Mouse (Mus musculus) embryonic facial prominence, embryonic 15.5 days (tissue): ENCODE results near the gene Gtpbp3. TPM values are rescaled to one million over a fixed set of nuclear protein-coding genes. Genes with fewer than 3 reads are reported as not detected.
A peak's percentile ranks its signal among the peaks of the same experiment; 100 is the strongest.

ENCODE experiments used
- ATAC-seq: fragments of 200-750 bp; cut with Nextera tagmentation; 2 replicates; pipeline ENCODE4 v1.8.0; 2017; ENCODE audit warnings: low read depth, moderate TSS enrichment; ENCODE audit not compliant: insufficient number of reproducible peaks, low FRiP score, low TSS enrichment
- H3K27ac ChIP-seq: fragments of 300-500 bp; sonication (generic); replicated peaks from 2 replicates; pipeline ENCODE4 v1.5.1; 2015; ENCODE audit warnings: mild to moderate bottlenecking, inconsistent platforms
- H3K27me3 ChIP-seq: fragments of 300-500 bp; sonication (generic); 2 replicates; pipeline ENCODE4 v1.6.1; 2015; ENCODE audit warnings: inconsistent platforms
- H3K36me3 ChIP-seq: fragments of 300-500 bp; sonication (generic); 2 replicates; pipeline ENCODE4 v1.6.1; 2015; ENCODE audit warnings: mild to moderate bottlenecking, inconsistent platforms
- H3K4me1 ChIP-seq: fragments of 300-500 bp; sonication (generic); 2 replicates; pipeline ENCODE4 v1.6.1; 2015; ENCODE audit warnings: inconsistent platforms
- H3K4me2 ChIP-seq: fragments of 300-500 bp; sonication (generic); replicated peaks from 2 replicates; pipeline ENCODE4 v1.6.1; 2015; ENCODE audit warnings: mild to moderate bottlenecking, inconsistent platforms
- H3K4me3 ChIP-seq: fragments of 300-500 bp; sonication (generic); replicated peaks from 2 replicates; pipeline ENCODE4 v1.5.1; 2015; ENCODE audit warnings: mild to moderate bottlenecking, inconsistent platforms
- H3K9ac ChIP-seq: fragments of 300-500 bp; sonication (generic); 2 replicates; pipeline ENCODE4 v1.6.1; 2015; ENCODE audit warnings: inconsistent platforms
- H3K9me3 ChIP-seq: fragments of 300-500 bp; sonication (generic); replicated peaks from 2 replicates; pipeline ENCODE4 v1.6.1; 2016; ENCODE audit warnings: inconsistent platforms
- WGBS: fragments of 180-500 bp; shearing (Covaris S2); methylation state at CpG from one replicate; pipeline ENCODE4 v1.1.7; 2015; 5-methylcytosine and 5-hydroxymethylcytosine counted together
- polyA plus RNA-seq: library from polyadenylated mRNA; unstranded; fragments of >200 nt; fragmentation: Nextera tagmentation; extraction: Ambion mirVana; gene quantifications from 2 replicates; pipeline ENCODE4 v1.2.1, GENCODE M21; 2015

The Gtpbp3 gene
- polyA plus RNA-seq, 1 experiment from 2014 or later, result 17.3 TPM

DNA sequence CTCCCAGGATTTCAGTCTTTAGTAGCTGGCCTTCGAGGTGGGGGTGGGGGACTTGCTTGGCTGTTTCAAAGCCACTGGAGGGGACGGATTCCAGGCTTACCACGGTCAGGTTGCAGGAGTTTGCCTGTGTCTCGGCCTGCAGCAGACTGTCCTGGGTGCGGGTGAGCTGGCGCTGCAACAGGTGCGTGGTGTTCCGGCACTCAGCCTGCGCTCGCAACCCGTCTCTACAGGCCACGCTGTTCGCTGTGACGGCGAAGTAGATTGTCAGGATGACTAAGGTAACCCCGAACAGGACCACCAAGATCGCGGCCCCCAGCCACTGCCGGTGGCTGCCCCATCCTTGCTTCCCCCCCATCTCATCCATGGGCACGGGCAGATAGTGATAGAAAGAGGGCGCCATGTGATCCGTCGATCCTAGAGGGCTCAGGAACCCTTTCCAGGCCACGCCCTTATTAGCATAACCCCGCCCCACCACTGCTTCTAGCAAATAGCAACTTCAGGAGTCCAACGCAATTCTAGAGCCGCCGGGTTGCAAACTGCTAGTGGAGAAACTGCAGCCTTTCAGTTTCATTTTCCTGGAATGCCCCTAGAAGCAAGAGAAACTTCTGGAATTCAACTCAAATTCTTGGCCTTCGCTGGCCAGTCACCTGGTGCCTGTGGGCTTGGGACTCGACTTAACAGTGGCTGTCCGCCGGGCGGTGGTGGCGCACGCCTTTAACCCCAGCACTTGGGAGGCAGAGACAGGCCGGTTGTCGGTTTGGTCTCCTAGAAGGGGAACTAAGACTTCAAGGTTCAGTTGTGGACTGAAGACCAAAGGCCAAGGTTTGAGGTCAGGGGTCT is 49.3 kb downstream of the Gtpbp3 start, which contains the start of gene Bst2:
Bst2 (minus strand) TSS at position 429 of the 840 bp plus-strand sequence.
- Histone ChIP-seq H3K9ac (peak within 1 kb of the TSS; percentile 43; the same call in 1 of the 2 replicates), H3K4me1 (peaks cover 13% of the 10 kb centered on the region), H3K36me3 (no peaks in the 10 kb centered on the region), H3K27ac (peak within 1 kb of the TSS; percentile 61), H3K4me2 (peak within 1 kb of the TSS; percentile 62), H3K27me3 (no peaks in the 10 kb centered on the region; the same call in 1 of the 2 replicates), H3K9me3 (no peaks in the 10 kb centered on the region), H3K4me3 (peak within 1 kb of the TSS; percentile 47)
- ATAC-seq, result peak; percentile 81; the same call in 1 of the 2 replicates
- 2% methylated on average over 37 of the region's 37 CpGs for WGBS

- Histone ChIP-seq H3K27me3 (no peaks in the 10 kb centered on the region), H3K9me3 (no peaks in the 10 kb centered on the region), H3K36me3 (peaks cover 21% of the 10 kb centered on the region), H3K4me1 (peaks cover 15% of the 10 kb centered on the region), H3K27ac (peak within 1 kb of the TSS; percentile 51; the same call in 1 of the 2 replicates), H3K4me2 (peak within 1 kb of the TSS; percentile 75), H3K9ac (peak within 1 kb of the TSS; percentile 94), H3K4me3 (peak within 1 kb of the TSS; percentile 98)
- peak; percentile 96 for ATAC-seq
- WGBS, result under 1% methylated on average over 54 of the region's 55 CpGs
These were observed 54.9 kb downstream of the Gtpbp3 start, which contains the start of gene Mvb12a for GRCm38 (mm10) chr8:71542632-71543343. Gene Mvb12a (plus strand): TSS chr8:71542922.

DNA sequence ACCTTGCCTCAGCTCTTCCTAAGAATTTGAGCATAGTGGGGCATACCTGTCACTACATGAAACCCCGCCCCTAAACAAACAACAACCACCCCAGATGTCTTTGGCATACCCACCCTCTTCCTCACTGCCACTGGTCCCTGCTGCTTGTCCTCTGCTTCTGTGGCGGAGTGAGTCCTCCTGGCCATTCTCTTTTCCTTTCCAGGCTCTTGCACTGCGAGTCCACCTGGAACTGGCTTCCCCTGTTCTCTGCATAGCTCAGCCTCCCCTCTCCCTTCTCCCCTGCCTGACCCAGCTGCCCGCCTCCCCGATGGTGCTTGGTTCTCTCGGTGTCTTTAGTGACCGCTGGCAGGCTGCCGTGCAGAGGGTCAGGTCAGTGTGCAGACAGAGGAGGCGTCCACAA is 55.9 kb downstream of the Gtpbp3 start:
- H3K4me3 ChIP-seq, result peak overlapping the region; percentile 98
- no peak for ATAC-seq
- no peak overlapping the region for H3K27ac ChIP-seq
- H3K27me3 ChIP-seq, result no peaks in the 10 kb centered on the region
- peak overlapping the region; percentile 75 for H3K4me2 ChIP-seq
- H3K4me1 ChIP-seq, result peaks cover 10% of the 10 kb centered on the region
- 87% methylated on average over 9 of the region's 9 CpGs for WGBS
- H3K9ac ChIP-seq, result no peak overlapping the region; the same call in 1 of the 2 replicates
- H3K36me3 ChIP-seq, result peaks cover 30% of the 10 kb centered on the region
- no peaks in the 10 kb centered on the region for H3K9me3 ChIP-seq

DNA sequence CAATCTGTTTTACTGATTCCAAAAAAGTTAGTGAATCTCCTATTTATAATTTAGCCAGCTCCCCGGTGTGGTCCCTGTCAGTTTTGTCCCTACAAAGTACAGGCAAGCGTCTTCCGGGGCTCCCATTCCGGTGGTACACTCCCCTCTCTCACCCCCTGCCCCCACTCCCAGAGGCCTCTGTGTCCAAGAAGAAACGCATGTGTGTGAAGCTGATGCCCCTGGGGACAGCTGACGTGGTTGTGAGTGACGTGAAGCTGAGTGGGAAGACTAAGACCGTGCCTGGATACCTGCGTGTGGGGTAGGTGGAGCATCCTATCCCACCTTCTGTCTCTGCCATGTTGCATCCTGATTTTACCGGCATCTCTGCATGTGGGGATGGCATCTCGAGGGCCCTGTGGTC is 57.1 kb downstream of the Gtpbp3 start:
- Histone ChIP-seq H3K9ac (no peak overlapping the region), H3K36me3 (peaks cover 31% of the 10 kb centered on the region), H3K4me1 (peaks cover 10% of the 10 kb centered on the region), H3K27ac (no peak overlapping the region), H3K27me3 (no peaks in the 10 kb centered on the region), H3K4me2 (no peak overlapping the region), H3K9me3 (no peaks in the 10 kb centered on the region), H3K4me3 (no peak overlapping the region)
- 77% methylated on average over 11 of the region's 11 CpGs for WGBS
- ATAC-seq, result no peak

- Histone ChIP-seq H3K4me3 (no peak overlapping the region), H3K4me2 (no peak overlapping the region), H3K27ac (no peak overlapping the region), H3K9me3 (no peaks in the 10 kb centered on the region), H3K9ac (no peak overlapping the region), H3K36me3 (peaks cover 31% of the 10 kb centered on the region), H3K27me3 (no peaks in the 10 kb centered on the region), H3K4me1 (peaks cover 10% of the 10 kb centered on the region)
- ATAC-seq, result no peak
- WGBS, result 82% methylated on average over 7 of the region's 7 CpGs
These were observed 59.7 kb downstream of the Gtpbp3 start for GRCm38 (mm10) chr8:71547590-71547989.

Other genes with a start within 250 kb of the Gtpbp3 start
- 24.0 and 27.0 TPM in 2 replicates for gene Myo9b, start 215.4 kb upstream of the Gtpbp3 start, polyA plus RNA-seq
- gene Haus8, start 215.2 kb upstream of the Gtpbp3 start, polyA plus RNA-seq, result 47.2 and 48.6 TPM in 2 replicates
- 100 and 121 TPM in 2 replicates for gene Use1, start 121.3 kb upstream of the Gtpbp3 start, polyA plus RNA-seq
- 7.1 and 8.5 TPM in 2 replicates for gene Ocel1, start 116.8 kb upstream of the Gtpbp3 start, polyA plus RNA-seq
- gene Nr2f6, start 106.1 kb upstream of the Gtpbp3 start, polyA plus RNA-seq, result 59.0 and 61.2 TPM in 2 replicates
- gene Ushbp1, start 92.3 kb upstream of the Gtpbp3 start, polyA plus RNA-seq, result 11.6 and 12.7 TPM in 2 replicates
- gene Babam1, start 91.2 kb upstream of the Gtpbp3 start, polyA plus RNA-seq, result 96.7 and 106 TPM in 2 replicates
- 33.1 and 33.7 TPM in 2 replicates for gene Ankle1, start 82.1 kb upstream of the Gtpbp3 start, polyA plus RNA-seq
- gene Abhd8, start 24.4 kb upstream of the Gtpbp3 start, polyA plus RNA-seq, result 73.2 and 77.0 TPM in 2 replicates
- gene Mrpl34, start 23.1 kb upstream of the Gtpbp3 start, polyA plus RNA-seq, result 115 and 122 TPM in 2 replicates
- 105 and 112 TPM in 2 replicates for gene Dda1, start 18.9 kb upstream of the Gtpbp3 start, polyA plus RNA-seq
- gene Ano8, start 2.1 kb upstream of the Gtpbp3 start, polyA plus RNA-seq, result 3.0 and 3.7 TPM in 2 replicates
- gene Plvap, start 23.6 kb downstream of the Gtpbp3 start, polyA plus RNA-seq, result 61.4 and 62.8 TPM in 2 replicates
- gene Ccdc194, start 37.6 kb downstream of the Gtpbp3 start, polyA plus RNA-seq, result 2.4 and 3.0 TPM in 2 replicates
- 34.8 and 35.5 TPM in 2 replicates for gene Bst2, start 49.4 kb downstream of the Gtpbp3 start, polyA plus RNA-seq
- 86.8 and 92.9 TPM in 2 replicates for gene Mvb12a, start 54.8 kb downstream of the Gtpbp3 start, polyA plus RNA-seq
- 1.2 and 1.7 TPM in 2 replicates for gene Tmem221, start 70.8 kb downstream of the Gtpbp3 start, polyA plus RNA-seq
- gene Nxnl1, start 78.5 kb downstream of the Gtpbp3 start, polyA plus RNA-seq, result 0.13 and 0.18 TPM in 2 replicates
- gene Slc27a1, start 80.8 kb downstream of the Gtpbp3 start, polyA plus RNA-seq, result 51.1 and 55.7 TPM in 2 replicates
- gene Pgls, start 104.1 kb downstream of the Gtpbp3 start, polyA plus RNA-seq, result 220 and 229 TPM in 2 replicates
- 3.1 and 4.7 TPM in 2 replicates for gene Fam129c, start 109.5 kb downstream of the Gtpbp3 start, polyA plus RNA-seq
- 94.6 and 98.9 TPM in 2 replicates for gene Colgalt1, start 122.9 kb downstream of the Gtpbp3 start, polyA plus RNA-seq
- gene Unc13a, start 183.7 kb downstream of the Gtpbp3 start, polyA plus RNA-seq, result 1.2 and 2.0 TPM in 2 replicates
- 5.3 and 6.3 TPM in 2 replicates for gene Jak3, start 188.2 kb downstream of the Gtpbp3 start, polyA plus RNA-seq
- 1.1 TPM in 2 replicates for gene Insl3, start 201.1 kb downstream of the Gtpbp3 start, polyA plus RNA-seq
- 1.1 and 1.4 TPM in 2 replicates for gene B3gnt3, start 213.7 kb downstream of the Gtpbp3 start, polyA plus RNA-seq
- 8.1 and 9.8 TPM in 2 replicates for gene Fcho1, start 237.6 kb downstream of the Gtpbp3 start, polyA plus RNA-seq